Mouse (Mus musculus) kidney, embryonic 16.5 days (tissue): ENCODE results near the gene Flcn. TPM values are rescaled to one million over a fixed set of nuclear protein-coding genes. Genes with fewer than 3 reads are reported as not detected.

Experiments
- polyA plus RNA-seq: library from polyadenylated mRNA; unstranded; fragments of >200 nt; fragmentation: Nextera tagmentation; extraction: Ambion mirVana; gene quantifications from 2 replicates; pipeline ENCODE4 v1.2.1, GENCODE M21; 2015

Gene Flcn
- polyA plus RNA-seq, 1 experiment from 2014 or later = 41.5 TPM

Other genes starting within 250 kb of the Flcn start
- not detected in 2 replicates for gene Olfr222, start 233.8 kb downstream of the Flcn start, polyA plus RNA-seq
- not detected in 2 replicates for gene Olfr223, start 216.7 kb downstream of the Flcn start, polyA plus RNA-seq
- 42.7 and 43.8 TPM in 2 replicates for gene Mprip, start 148.7 kb downstream of the Flcn start, polyA plus RNA-seq
- 5.8 and 6.6 TPM in 2 replicates for gene Pld6, start 22.4 kb downstream of the Flcn start, polyA plus RNA-seq
- gene Nt5m, start 29.4 kb upstream of the Flcn start, polyA plus RNA-seq = 44.4 and 46.3 TPM in 2 replicates
- gene Cops3, start 29.8 kb upstream of the Flcn start, polyA plus RNA-seq = 215 and 224 TPM in 2 replicates
- gene Med9, start 138.2 kb upstream of the Flcn start, polyA plus RNA-seq = 49.1 and 49.3 TPM in 2 replicates
- 3.3 and 4.2 TPM in 2 replicates for gene Rasd1, start 154.9 kb upstream of the Flcn start, polyA plus RNA-seq
- gene Pemt, start 236.5 kb upstream of the Flcn start, polyA plus RNA-seq = 11.2 and 12.2 TPM in 2 replicates